ENCODE assay signal across 19 mouse cellular contexts in genomic region chr3:131595546-131596245, GRCm38 (mm10). TPM values are rescaled to one million over a fixed set of nuclear protein-coding genes. Genes with fewer than 3 reads are reported as not detected.
DNase-seq lines count a peak whose midpoint lies in the region; ATAC-seq and TF ChIP-seq lines count a peak whose summit lies in the region.
"Had no signal": no experiment of that assay in that cellular context is flagged by ENCODE, and none has a peak within 500 bp of the region (broad histone marks: within the 10 kb centered on the region; RNA-seq: fewer than 3 reads in every experiment).

No protein-coding gene starts in this region.

- no peaks in the 10 kb centered on the region for H3K27me3 ChIP-seq in intestine, postnatal 0 days (replicated peaks; ENCODE audit: control insufficient read depth, insufficient read depth, low read length)
- H3K27me3 ChIP-seq in intestine, embryonic 16.5 days (replicated peaks; ENCODE audit: control insufficient read depth, insufficient read depth, low read length): no peaks in the 10 kb centered on the region
- H3K27me3 ChIP-seq: embryonic facial prominence, embryonic 12.5 days had no signal

- H3K27ac ChIP-seq in intestine, postnatal 0 days (ENCODE audit: low read depth, low read length): no peak overlapping the region
- no peak overlapping the region for H3K27ac ChIP-seq in intestine, embryonic 16.5 days (ENCODE audit: low read length)
- H3K27ac ChIP-seq: embryonic facial prominence, embryonic 12.5 days; left cerebral cortex, adult 2 months had no signal

- 74% methylated on average over 14 of the region's 14 CpGs for WGBS in intestine, postnatal 0 days
- 80% methylated on average over 14 of the region's 14 CpGs for WGBS in intestine, embryonic 16.5 days

- no peak overlapping the region for H3K4me3 ChIP-seq in intestine, postnatal 0 days (ENCODE audit: low read depth, low read length)
- no peak overlapping the region for H3K4me3 ChIP-seq in intestine, embryonic 16.5 days (ENCODE audit: low read length)
- H3K4me3 ChIP-seq: embryonic facial prominence, embryonic 12.5 days; left cerebral cortex, adult 2 months had no signal

- no peaks in the 10 kb centered on the region for H3K4me1 ChIP-seq in intestine, postnatal 0 days (replicated peaks; ENCODE audit: control insufficient read depth, insufficient read depth, low read length)
- no peaks in the 10 kb centered on the region for H3K4me1 ChIP-seq in intestine, embryonic 16.5 days (ENCODE audit: control insufficient read depth, insufficient read depth, low read length)
- H3K4me1 ChIP-seq: embryonic facial prominence, embryonic 12.5 days had no signal

- peak; percentile 22 for DNase-seq in adrenal gland, postnatal 10 days
- no peak for DNase-seq in adrenal gland, adult 8-10 months
- DNase-seq in 3T3-L1 (ENCODE audit: low read depth, low spot score): peak; percentile 18
- DNase-seq in adrenal gland, postnatal 36 days: peak; percentile 36 to 37
- DNase-seq in left cerebral cortex, adult 18-20 months (ENCODE audit: low spot score in 2 of 2): no peak
- DNase-seq: cerebellum, adult 2 months; gastrocnemius, postnatal 36 days; kidney, adult 8-10 months; kidney, postnatal 36 days; left cerebral cortex, postnatal 4 days; liver; right cerebral cortex, adult 18-20 months; thymus, postnatal 25 days had no signal

- H3K9ac ChIP-seq in intestine, postnatal 0 days (ENCODE audit: low read depth, low read length): no peak overlapping the region
- no peak overlapping the region for H3K9ac ChIP-seq in intestine, embryonic 16.5 days (ENCODE audit: low read depth, low read length)
- H3K9ac ChIP-seq: embryonic facial prominence, embryonic 12.5 days had no signal

- 0 out of 2 replicates have a peak, but pooled peaks have one; percentile 21 for ATAC-seq in intestine, postnatal 0 days
- ATAC-seq in intestine, embryonic 16.5 days: no peak
- ATAC-seq: forebrain, embryonic 16.5 days had no signal

- H3K9me3 ChIP-seq in intestine, postnatal 0 days (ENCODE audit: control insufficient read depth): no peaks in the 10 kb centered on the region
- no peaks in the 10 kb centered on the region for H3K9me3 ChIP-seq in intestine, embryonic 16.5 days (ENCODE audit: control insufficient read depth, low read length)
- H3K9me3 ChIP-seq: embryonic facial prominence, embryonic 12.5 days had no signal

- no peak overlapping the region for H3K4me2 ChIP-seq in intestine, postnatal 0 days (replicated peaks; ENCODE audit: low read depth)
- no peak overlapping the region for H3K4me2 ChIP-seq in intestine, embryonic 16.5 days (ENCODE audit: low read depth, low read length)
- H3K4me2 ChIP-seq: embryonic facial prominence, embryonic 12.5 days; heart, embryonic 11.5 days had no signal

- H3K36me3 ChIP-seq in intestine, postnatal 0 days (ENCODE audit: control insufficient read depth, insufficient read depth): peaks cover 60% of the 10 kb centered on the region
- H3K36me3 ChIP-seq in intestine, embryonic 16.5 days (ENCODE audit: control insufficient read depth, insufficient read depth, low read length): peaks cover 12% of the 10 kb centered on the region; the same call in 1 of the 2 replicates

- TF ChIP-seq CTCF in intestine, postnatal 0 days (IDR thresholded peaks at IDR 0.05; ENCODE audit: low read depth): no peak

RNA-seq across cellular contexts. Expression of gene Papss1, which starts 31.1 kb away (rescaled TPM):
- total RNA-seq in adrenal gland, postnatal 10 days (2021): 10 to 100 TPM; 42.2 to 48.9 TPM
- 10 to 100 TPM; 62.3 to 70.9 (median 65.6) TPM for total RNA-seq in adrenal gland, adult 8-10 months (2022)
- polyA plus RNA-seq in intestine, postnatal 0 days (2015; fragmentation: Nextera tagmentation; extraction: Ambion mirVana): 150 and 168 TPM in 2 replicates
- polyA plus RNA-seq in intestine, embryonic 16.5 days (2015; fragmentation: Nextera tagmentation; extraction: Ambion mirVana): 177 and 186 TPM in 2 replicates
- 10 to 100 TPM; 56.8 to 69.3 TPM for total RNA-seq in adrenal gland, postnatal 36 days (2021)
- total RNA-seq in left cerebral cortex, adult 18-20 months (2021): 10 to 100 TPM; 62.1 to 64.5 TPM

Comparison
In these comparisons a context has a peak if more than half of its experiments do, and no peak if none do; other contexts are left out.
1. DNase-seq: peak in adrenal gland, postnatal 10 days (single experiment), 3T3-L1 (single experiment) and adrenal gland, postnatal 36 days (2 of 2); none in adrenal gland, adult 8-10 months (single experiment) and left cerebral cortex, adult 18-20 months (0 of 2).